Mouse (Mus musculus): ENCODE measurements around the gene Plppr4. TPM values are rescaled to one million over a fixed set of nuclear protein-coding genes. Genes with fewer than 3 reads are reported as not detected.

The Plppr4 gene
- polyA plus RNA-seq, 2 experiments from 2014 or later, result not detected

Other genes with a start within 250 kb of the Plppr4 start
- not detected for gene Plppr5, start 214.0 kb upstream of the Plppr4 start, polyA plus RNA-seq (2017; shearing (Covaris generic))

All from activated CD4-positive, CD25-positive, alpha-beta regulatory T cell, adult 4 months (primary cell).